Mouse (Mus musculus) heart, adult 8-10 months (tissue): ENCODE measurements around the gene 1700129C05Rik. TPM values are rescaled to one million over a fixed set of nuclear protein-coding genes. Genes with fewer than 3 reads are reported as not detected.

Source experiments
- DNase-seq: peaks from one replicate; pipeline ENCODE4 v3.0.0; 2022; ENCODE audit warnings: low spot score
- total RNA-seq, 4 experiments: library from RNA; stranded (reverse); gene quantifications; 2 replicates each; pipeline ENCODE4 v1.2.4; 2022

The 1700129C05Rik gene
- not detected for total RNA-seq

DNA sequence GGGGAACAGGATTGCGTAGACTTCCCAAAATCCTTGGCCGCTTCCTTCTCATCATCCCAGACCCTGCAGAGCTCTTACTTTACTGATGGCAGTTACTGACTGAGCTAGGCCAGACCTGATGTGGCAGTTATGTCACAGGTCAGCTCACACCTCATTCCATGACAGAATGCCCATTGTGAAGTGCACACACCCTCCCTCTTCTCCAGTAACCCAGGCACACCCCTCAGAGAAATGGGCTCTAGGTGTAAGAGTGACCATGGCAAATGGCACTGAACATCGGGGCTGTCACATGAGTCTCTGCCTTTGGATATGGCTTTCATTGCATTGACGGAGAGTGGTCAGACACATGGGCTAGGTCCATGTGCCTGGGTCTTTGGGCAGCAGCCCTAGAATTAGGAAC, at the start of gene 1700129C05Rik:
1700129C05Rik (minus strand) TSS at position 101 of the 400 bp plus-strand sequence.
- DNase-seq = no peak

- no peak for DNase-seq
Observed at GRCm38 (mm10) chr14:59186121-59186520, 43.4 kb upstream of the 1700129C05Rik start.

- DNase-seq = no peak
Observed at GRCm38 (mm10) chr14:59185514-59185913, 42.8 kb upstream of the 1700129C05Rik start.

DNA sequence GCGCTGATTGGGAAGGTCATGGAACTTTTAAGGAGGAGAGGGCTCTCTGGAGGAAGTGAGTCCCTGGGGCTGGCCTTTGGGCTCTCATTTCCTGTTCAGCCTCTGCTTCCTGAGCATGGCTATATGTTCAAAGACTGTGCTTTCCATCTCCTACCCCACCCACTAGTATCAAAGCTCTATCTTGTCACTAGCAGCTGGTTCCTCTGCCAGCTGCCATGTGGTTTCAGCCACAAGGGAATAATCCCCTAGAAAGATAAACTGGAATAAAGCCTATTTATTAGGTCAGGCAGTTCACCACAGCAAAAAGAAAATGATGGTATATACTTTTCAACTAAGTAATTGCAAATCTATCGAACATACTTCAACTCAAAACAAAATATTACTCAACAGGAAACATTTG, 40.0 kb upstream of the 1700129C05Rik start:
- DNase-seq = no peak

GRCm38 (mm10) chr14:59178649-59179048, 36.0 kb upstream of the 1700129C05Rik start, which contains the start of gene Gm5142:
Gene Gm5142, minus strand, starts transcription at chr14:59178749.
- DNase-seq = no peak

GRCm38 (mm10) chr14:59157016-59157698, 14.5 kb upstream of the 1700129C05Rik start:
- DNase-seq = no peak

- no peak for DNase-seq
Observed at GRCm38 (mm10) chr14:59155589-59155988, 12.9 kb upstream of the 1700129C05Rik start.

DNA sequence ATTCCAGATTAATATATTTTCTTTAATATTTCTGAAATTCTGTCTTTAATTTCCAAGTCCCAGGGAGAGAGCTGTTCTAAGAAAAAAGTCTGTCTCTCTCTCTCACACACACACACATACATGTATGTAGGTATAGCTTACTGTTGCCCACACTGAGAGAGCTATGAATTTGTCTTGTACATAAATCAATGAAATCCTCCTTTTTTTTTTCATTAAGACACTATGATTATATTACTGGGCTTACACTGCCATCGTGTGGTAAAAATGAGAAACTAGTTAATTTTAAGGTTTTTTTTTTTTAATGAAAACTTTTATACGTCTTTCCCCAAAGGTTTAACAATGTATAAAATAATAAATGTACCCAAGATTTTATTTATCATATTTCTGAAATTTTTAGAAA, 28.4 kb downstream of the 1700129C05Rik start:
- DNase-seq = no peak

- no peak for DNase-seq
Observed at GRCm38 (mm10) chr14:59104006-59104605, 38.6 kb downstream of the 1700129C05Rik start.

DNA sequence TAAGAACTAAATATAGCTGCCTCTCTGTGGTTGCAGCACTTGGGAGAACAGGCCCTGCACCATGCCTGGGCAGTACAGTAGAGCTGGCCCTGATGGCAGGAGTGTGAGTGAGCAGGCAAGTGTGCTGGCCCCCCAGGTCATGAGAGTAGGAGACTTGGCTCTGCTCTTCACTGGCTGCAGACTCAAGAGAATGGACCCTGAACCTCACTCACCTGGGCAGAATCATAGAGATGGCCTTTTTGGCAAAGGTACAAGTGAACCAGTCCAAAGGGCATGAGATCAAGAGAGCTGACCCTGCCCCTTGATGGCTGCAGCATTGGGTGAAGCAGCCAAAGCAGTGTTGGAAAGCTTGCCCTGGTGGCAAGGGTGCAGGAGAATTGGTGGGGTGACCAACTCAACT, 49.1 kb downstream of the 1700129C05Rik start:
- no peak for DNase-seq

GRCm38 (mm10) chr14:59084396-59084795, 58.3 kb downstream of the 1700129C05Rik start:
- DNase-seq = peak; percentile 19

Other genes with a start within 250 kb of the 1700129C05Rik start
- gene Gm5142, start 35.9 kb upstream of the 1700129C05Rik start, total RNA-seq = not detected
- 10 to 100 TPM; 10.2 to 14.6 (median 12.1) TPM for gene Rcbtb1, start 58.3 kb upstream of the 1700129C05Rik start, total RNA-seq
- 1 to 10 TPM in 1 of 4 experiments, not detected in 3; 1.3 TPM for gene Gm6904, start 117.3 kb upstream of the 1700129C05Rik start, total RNA-seq
- gene Phf11a, start 154.6 kb upstream of the 1700129C05Rik start, total RNA-seq = under 1 TPM in 2 of 4 experiments, not detected in 2; 0.22 to 0.34 TPM
- gene Phf11b, start 198.5 kb upstream of the 1700129C05Rik start, total RNA-seq = 1 to 10 TPM in 1 of 4 experiments, under 1 TPM in 2, not detected in 1; 0.65 to 1.0 (median 0.92) TPM
- 1 to 10 TPM; 5.1 to 6.5 (median 5.5) TPM for gene Phf11d, start 222.6 kb upstream of the 1700129C05Rik start, total RNA-seq